Mouse (Mus musculus) heart, postnatal 25 days (tissue): ENCODE measurements around the gene Exosc10. TPM values are rescaled to one million over a fixed set of nuclear protein-coding genes. Genes with fewer than 3 reads are reported as not detected.

ENCODE experiments used
- DNase-seq: peaks from one replicate; pipeline ENCODE4 v3.0.0; 2022; ENCODE audit warnings: low spot score
- intact Hi-C: fragments of 180-260 bp; cut with DNase I; formaldehyde crosslinking; loops from one replicate; pipeline ENCODE4 v1.15.1; 2025
- total RNA-seq, 2 experiments: library from RNA; stranded (reverse); gene quantifications; 2 replicates each; pipeline ENCODE4 v1.2.3; 2021

The Exosc10 gene
- total RNA-seq, 2 experiments from 2014 or later, result 42.8 to 44.1 TPM

DNA sequence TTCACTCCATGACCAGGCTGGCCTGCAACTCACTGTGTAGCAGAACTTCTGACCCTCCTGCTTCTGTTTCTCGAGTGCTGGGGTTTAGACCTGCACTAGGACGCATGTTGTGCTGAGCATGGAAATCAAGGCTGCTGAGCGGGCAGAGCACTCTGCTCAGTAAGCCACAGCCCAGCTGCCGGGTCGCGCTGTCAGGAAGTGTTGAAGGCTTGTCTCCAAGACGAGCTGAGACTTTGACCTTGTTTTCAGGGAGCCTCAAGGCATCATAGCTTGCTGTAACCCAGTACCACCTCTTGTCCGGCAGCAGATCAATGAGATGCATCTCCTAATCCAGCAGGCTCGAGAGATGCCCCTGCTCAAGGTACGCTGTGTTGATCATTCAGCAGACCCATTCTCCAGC lies 11.9 kb downstream of the Exosc10 start:
- intact Hi-C loops, result no loop called here
- DNase-seq, result no peak

DNA sequence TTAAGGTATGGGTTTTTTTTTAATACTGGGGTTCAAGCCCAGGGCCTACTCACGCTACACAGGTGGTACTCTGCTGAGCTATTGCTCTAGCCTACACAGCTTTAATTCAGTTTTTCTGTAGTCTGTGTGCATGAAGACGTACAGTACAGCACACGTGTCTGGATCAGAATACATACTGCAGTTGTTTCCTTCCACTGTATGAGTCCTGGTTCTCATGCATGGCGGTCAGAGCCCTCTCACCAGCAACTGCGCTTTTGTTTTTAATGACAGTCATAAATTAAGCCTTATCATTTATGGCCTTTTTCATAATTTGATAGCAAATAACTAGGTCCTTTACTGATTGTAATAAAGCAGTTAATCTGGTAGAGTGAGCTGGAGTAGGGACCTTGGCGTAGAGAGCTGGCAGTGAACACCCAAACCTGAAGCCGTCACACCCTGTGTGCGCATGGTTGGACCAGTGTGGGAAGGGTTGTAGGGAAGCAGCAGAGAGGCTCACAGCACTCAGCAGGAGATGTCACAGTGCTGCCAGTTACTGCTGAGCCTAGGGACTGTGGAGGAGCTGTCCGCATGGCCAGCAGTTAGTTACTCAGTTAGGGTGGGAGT lies 12.6 kb downstream of the Exosc10 start:
- no peak for DNase-seq
- intact Hi-C loops, result no loop called here

DNA sequence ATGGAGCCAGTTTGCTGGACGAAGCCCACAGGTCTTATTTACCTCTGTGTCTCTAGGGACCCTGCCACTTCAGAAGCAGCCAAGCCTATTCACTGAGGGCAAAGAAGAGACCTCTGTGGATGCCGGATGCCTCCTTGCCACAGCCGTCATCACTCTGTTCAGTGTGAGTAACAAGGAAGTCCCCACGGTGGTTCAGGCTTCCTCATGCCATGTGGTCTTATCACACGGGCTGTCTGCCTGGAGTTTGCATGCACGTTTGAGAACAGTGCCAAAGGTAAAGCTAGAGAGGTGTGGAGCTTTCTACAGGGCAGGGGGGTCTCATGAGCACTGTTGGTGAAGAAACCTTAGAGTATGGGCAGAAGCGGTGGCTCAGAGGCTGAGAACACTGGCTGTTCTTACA lies 15.0 kb downstream of the Exosc10 start:
- DNase-seq, result no peak
- intact Hi-C loops, result no loop called here

GRCm38 (mm10) chr4:148580765-148581164 lies 22.5 kb downstream of the Exosc10 start:
- intact Hi-C loops, result no loop called here
- DNase-seq, result no peak

GRCm38 (mm10) chr4:148581422-148581821 lies 23.2 kb downstream of the Exosc10 start:
- no peak for DNase-seq
- intact Hi-C loops, result no loop called here

DNA sequence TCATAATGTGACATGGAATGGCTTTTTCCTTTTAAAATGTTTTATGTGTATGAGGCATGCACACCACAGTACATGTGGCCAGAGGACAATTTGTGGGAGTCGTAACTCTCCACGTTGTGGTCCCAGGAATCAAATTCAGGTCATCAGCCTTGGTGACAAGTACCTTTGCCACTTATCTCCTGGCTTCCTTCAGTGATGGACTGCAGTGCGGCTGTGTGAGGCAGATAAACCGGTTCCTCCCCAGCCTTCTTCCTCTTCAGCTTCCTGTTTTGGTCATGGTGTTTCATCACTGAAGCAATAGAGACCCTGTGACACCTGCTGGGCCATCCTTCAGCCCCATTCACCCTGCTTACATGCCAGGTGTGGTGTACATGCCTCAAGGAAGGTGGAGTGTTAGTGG lies 25.0 kb downstream of the Exosc10 start:
- intact Hi-C loops, result no loop called here
- DNase-seq, result no peak

DNA sequence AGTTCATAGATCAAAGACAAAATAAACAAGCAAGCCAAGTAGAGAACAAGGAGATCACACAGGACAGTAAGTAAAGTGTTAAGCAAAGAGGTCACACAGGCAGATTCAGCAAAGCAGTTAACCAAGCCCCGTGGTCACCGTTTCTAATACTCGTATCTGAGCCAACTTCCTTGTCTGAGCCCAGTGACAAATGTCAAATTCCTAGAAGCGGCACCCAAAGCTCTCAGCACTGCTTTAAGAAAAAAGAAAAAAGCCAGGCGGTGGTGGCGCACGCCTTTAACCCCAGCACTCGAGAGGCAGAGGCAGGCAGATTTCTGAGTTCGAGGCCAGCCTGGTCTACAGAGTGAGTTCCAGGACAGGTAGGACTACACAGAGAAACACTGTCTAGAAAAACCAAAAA lies 28.4 kb downstream of the Exosc10 start:
- intact Hi-C loops, result no loop called here
- no peak for DNase-seq

DNA sequence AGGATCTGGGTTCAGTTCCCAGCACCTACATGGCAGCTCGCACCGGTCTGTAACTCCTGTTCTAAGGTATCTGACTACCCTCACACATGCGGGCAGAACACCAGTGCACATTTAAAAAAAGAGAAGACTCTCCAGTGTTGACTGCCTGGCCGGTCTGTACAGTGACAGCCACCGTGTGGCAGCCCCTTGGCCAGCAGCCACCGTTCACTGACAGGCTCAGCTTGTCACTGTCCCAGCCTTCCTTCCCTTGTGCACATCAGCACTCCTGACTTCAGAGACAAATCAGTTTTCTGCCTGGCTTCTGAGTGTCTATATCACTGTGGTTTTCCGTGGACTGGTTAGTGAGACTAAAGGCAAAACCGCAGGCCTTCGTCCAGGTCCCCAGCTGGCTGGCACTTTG lies 30.6 kb downstream of the Exosc10 start:
- no peak for DNase-seq
- intact Hi-C loops, result no loop called here

DNA sequence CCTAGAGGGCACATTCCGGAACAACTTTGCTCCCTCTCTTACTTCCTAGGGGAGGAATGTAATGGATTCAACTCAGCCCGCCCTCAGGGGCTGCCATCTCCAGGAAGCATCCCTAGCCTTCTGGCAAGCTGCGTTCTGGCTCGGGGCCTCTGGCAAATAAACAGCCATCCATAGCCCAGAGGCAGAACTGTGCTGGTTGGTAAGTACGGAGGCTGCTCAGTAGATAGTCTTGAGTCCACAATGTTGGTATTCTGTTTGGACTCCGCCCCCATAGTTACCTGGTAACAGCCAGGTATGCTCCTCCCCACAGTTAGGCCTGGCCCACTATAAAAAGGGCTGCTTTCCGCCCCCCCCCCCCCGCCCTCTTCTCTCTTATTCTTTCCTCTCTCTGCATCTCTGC lies 31.3 kb downstream of the Exosc10 start:
- intact Hi-C loops, result no loop called here
- no peak for DNase-seq

DNA sequence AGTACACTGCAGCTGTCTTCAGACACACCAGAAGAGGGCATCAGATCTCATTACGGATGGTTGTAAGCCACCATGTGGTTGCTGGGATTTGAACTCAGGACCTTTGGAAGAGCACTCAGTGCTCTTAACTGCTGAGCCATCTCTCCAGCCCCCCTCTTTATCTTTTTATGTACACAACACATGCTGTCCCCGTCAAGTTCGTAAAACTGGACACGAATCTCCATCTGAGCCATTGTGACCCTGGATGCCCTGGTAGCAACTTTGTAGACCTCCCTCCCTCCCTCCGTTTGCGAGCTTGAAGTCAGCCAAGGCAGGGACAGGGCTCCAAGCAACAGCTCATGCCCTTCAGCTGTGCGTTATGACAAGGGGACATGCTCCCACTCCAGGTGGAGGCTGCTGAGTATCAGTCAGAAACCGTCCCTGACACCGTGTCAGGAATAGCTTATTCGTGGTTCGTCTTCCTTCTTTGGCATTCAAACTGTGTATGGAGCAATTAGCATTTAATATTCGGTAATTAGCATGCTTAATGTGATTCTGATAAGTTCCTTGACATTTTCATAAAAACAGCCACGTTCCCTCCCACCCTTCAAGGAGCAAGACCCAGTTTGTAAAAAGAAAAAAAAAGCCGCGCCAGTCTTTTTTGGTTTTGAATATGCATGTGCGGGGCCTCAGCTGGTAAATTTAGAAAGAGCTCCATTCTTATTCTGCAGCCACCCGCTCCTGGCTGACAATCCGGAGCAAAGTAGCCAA lies 32.4 kb downstream of the Exosc10 start:
- intact Hi-C loops, result loop anchor here (2.0 kb wide), 1 partner anchor 32 kb away; the partner anchor contains the start of gene Exosc10

DNA sequence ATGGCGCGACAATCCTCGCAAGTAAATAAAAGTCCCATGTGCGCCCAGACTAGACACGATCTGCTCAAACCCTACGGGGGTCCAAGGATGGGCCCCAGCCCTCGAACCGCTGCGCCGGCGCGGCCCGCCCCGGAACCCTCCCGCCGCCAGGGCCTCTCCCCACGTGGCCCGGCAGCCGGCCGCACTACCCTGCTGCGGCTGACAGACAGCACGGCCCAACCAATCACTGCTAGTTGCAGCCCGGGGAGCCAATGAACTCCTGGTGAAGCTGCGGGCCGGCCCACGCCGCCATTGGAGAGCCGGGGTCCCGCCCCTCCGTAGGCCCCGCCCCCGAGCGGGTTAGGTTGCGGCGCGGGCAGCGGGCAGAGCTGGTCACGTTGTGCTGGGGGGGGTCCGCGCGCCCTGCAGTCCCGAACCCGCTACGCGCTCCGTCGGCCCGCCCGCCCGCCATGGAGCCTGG lies 33.0 kb downstream of the Exosc10 start, which contains the start of gene Srm:
Gene Srm, plus strand, starts transcription at position 333 of the 460 bp plus-strand sequence.
- intact Hi-C loops, result loop anchor here (2.0 kb wide), 1 partner anchor 32 kb away; the partner anchor contains the start of gene Exosc10
- DNase-seq, result peak; percentile 98

More for the DNA sequence above, 32.4 kb downstream of the Exosc10 start:
- no peak for DNase-seq

DNA sequence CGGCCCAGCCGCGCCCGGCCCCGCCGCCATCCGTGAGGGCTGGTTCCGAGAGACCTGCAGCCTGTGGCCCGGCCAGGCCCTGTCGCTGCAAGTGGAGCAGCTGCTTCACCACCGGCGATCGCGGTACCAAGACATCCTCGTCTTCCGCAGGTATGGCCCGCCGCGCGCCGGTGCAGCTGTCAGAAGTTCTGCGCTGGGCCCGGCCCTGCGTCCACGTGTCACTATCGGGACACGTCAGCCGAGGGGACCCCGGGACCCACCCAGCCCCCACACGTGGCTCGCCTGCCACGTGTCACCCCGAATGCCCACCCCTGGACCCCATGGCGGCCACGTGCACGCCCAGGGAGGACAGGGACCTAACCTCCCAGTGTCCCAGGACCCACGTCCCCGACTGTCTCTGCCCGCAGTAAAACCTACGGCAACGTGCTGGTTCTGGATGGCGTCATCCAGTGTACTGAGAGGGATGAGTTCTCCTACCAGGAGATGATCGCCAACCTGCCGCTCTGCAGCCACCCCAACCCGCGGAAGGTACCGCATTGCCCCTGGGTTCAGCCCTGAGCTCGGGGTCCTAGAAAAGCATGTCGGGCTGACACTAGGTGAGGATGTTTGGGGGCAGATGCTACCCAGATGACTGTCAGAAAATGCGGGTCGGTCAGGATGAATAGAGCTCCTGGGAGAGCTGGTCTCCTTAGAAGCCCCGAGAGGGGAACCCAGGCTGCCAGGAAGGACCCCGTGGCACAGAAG lies 33.6 kb downstream of the Exosc10 start:
- DNase-seq, result no peak
- intact Hi-C loops, result loop anchor here (2.0 kb wide), 1 partner anchor 33 kb away; the partner anchor contains the start of gene Exosc10

DNA sequence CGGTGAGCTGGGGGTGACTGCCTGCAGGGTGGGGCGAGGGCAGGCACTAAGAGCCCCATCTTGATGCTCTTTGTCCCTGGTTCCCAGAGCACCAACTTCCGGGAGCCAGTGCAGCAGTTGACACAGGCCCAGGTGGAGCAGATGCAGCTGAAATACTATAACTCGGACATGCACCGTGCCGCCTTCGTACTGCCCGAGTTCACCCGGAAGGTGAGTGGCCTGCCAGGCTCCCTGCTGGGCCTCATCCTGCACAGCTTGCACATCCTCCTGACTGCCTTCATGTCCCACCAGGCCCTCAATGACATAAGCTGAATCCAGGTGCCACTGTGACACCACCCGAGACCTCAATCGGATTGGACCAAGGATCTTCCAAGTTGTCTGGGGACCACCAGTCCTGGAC lies 35.8 kb downstream of the Exosc10 start:
- no peak for DNase-seq
- intact Hi-C loops, result no loop called here

- intact Hi-C loops, result no loop called here
- no peak for DNase-seq
Measured at GRCm38 (mm10) chr4:148595916-148596315, 37.7 kb downstream of the Exosc10 start.

DNA sequence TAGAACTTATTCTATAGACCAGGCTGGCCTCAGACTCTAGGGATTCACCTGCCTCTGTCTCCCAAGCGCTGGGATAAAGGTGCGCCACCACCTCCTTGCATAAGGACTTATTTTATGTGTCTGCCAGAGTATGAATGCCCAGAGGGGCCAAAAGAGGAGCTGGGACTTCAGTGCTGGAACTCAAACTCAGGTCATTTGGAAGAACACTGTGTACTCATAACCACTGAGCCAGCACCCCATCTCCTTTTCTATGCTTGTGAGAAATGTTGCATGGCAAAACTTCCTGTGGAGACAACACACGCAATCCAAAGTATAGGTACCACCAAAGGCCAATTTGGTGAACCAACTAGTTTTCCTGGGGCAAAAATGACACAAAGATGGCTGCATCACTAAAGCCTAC lies 38.5 kb downstream of the Exosc10 start:
- intact Hi-C loops, result no loop called here
- DNase-seq, result no peak

DNA sequence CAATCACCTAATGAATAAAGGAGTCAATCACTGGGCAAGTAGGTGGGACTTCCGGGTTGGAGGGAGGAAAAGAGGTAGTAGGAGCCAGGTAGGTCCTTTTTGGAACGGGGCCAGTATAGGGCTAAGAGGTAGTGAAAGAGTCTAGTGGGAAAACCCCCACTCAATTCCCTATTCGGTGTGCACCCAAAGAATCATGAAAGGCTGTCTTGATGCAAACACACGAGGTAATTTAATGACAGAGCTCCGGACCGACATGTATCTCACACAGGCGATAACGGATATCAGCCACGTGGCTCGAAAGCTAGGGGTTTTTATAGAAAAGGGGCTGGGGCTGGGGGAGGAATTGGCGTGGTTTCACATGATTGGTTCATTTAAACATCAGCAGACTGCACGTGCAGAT lies 40.6 kb downstream of the Exosc10 start:
- intact Hi-C loops, result no loop called here

DNA sequence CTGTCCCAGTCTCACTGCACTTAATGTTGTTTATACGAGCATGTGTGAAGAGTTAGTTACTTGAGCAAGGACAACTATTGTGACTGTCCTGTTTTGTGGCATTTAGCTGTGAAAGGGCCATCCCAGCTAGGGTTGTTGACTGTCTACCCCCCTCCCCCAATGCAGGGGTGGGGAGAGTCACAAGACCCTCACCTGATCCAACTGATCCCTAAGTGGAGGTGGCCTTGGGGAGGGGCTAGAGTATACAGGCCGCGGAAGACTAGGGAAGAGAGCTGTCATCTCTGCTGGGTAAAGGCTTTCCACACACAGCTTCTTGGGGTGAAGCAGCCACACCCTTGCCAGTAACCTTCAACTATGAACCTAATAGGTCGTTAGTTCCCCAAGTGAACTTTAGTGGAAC lies 42.1 kb downstream of the Exosc10 start:
- no peak for DNase-seq
- intact Hi-C loops, result no loop called here

More for the DNA sequence above, 40.6 kb downstream of the Exosc10 start:
- DNase-seq, result no peak

- intact Hi-C loops, result no loop called here
Measured at GRCm38 (mm10) chr4:148601871-148602270, 43.6 kb downstream of the Exosc10 start.

GRCm38 (mm10) chr4:148602357-148603120 lies 44.3 kb downstream of the Exosc10 start, which contains the start of gene Masp2:
Gene Masp2, plus strand, starts transcription at chr4:148602554.
- intact Hi-C loops, result no loop called here
- DNase-seq, result no peak

More at GRCm38 (mm10) chr4:148601871-148602270, 43.6 kb downstream of the Exosc10 start:
- DNase-seq, result no peak
